Mouse (Mus musculus) liver, adult 2 months (tissue): ENCODE data around the gene Gpatch2. TPM values are rescaled to one million over a fixed set of nuclear protein-coding genes. Genes with fewer than 3 reads are reported as not detected.

ENCODE experiments used
- DNase-seq: peaks from one replicate; pipeline ENCODE4 v3.0.0-alpha.2; 2011; ENCODE audit warnings: low read depth, low spot score; ENCODE audit errors: extremely low read depth
- H3K27ac ChIP-seq: fragments of 200-500 bp; replicated peaks from 2 replicates; pipeline ENCODE4 v1.5.1; 2012; ENCODE audit warnings: low read depth, mild to moderate bottlenecking, control low read depth, inconsistent platforms, low read length; ENCODE audit not compliant: insufficient read depth
- H3K27me3 ChIP-seq: fragments of 200-500 bp; 2 replicates; pipeline ENCODE4 v1.6.1; 2012; ENCODE audit warnings: mild to moderate bottlenecking, moderate library complexity, low read length, inconsistent platforms; ENCODE audit not compliant: control insufficient read depth, insufficient read depth
- H3K36me3 ChIP-seq: fragments of 200-500 bp; 2 replicates; pipeline ENCODE4 v1.6.1; 2012; ENCODE audit warnings: low read length, inconsistent platforms; ENCODE audit not compliant: control insufficient read depth, insufficient read depth
- H3K4me1 ChIP-seq: fragments of 200-500 bp; 2 replicates; pipeline ENCODE4 v1.6.1; 2011; ENCODE audit warnings: low read length; ENCODE audit not compliant: control insufficient read depth, insufficient read depth
- H3K4me3 ChIP-seq: fragments of 200-500 bp; 2 replicates; pipeline ENCODE4 v1.5.1; 2011; ENCODE audit warnings: low read depth, mild to moderate bottlenecking, control low read depth, low read length, moderate library complexity; ENCODE audit not compliant: insufficient read depth
- H3K79me2 ChIP-seq: fragments of 200-500 bp; 2 replicates; pipeline ENCODE4 v1.6.1; 2012; ENCODE audit warnings: inconsistent platforms, mild to moderate bottlenecking, low read length, moderate library complexity; ENCODE audit not compliant: control insufficient read depth, insufficient read depth
- H3K9ac ChIP-seq: fragments of 200-500 bp; 2 replicates; pipeline ENCODE4 v1.6.1; 2012; ENCODE audit warnings: low read depth, mild to moderate bottlenecking, control low read depth, inconsistent platforms, low read length
- CTCF ChIP-seq: fragments of 200-500 bp; IDR thresholded peaks from 2 replicates; pipeline ENCODE4 v1.5.1; 2011; ENCODE audit warnings: low read depth, low read length, control low read depth
- POLR2A ChIP-seq: fragments of 200-500 bp; IDR thresholded peaks from 2 replicates; pipeline ENCODE4 v1.6.1; 2011; ENCODE audit warnings: low read length, control low read depth; ENCODE audit not compliant: insufficient read depth; ENCODE audit errors: extremely low read depth
- WGBS: fragments of 180-500 bp; shearing (Covaris S2); methylation state at CpG from one replicate; pipeline ENCODE4 v1.1.7; 2018; 5-methylcytosine and 5-hydroxymethylcytosine counted together
- polyA plus RNA-seq: library from polyadenylated mRNA; depleted of rRNA; stranded (reverse); fragments of >200 nt; gene quantifications from 2 replicates; pipeline ENCODE4 v1.2.3, GENCODE M21; 2012
- total RNA-seq: library from RNA; depleted of rRNA; stranded (reverse); fragments of >200 nt; gene quantifications from 2 replicates; pipeline ENCODE4 v1.2.3, GENCODE M21; 2014

Gpatch2 gene
- total and polyA plus RNA-seq, 2 experiments: 7.1 to 15.9 TPM

DNA sequence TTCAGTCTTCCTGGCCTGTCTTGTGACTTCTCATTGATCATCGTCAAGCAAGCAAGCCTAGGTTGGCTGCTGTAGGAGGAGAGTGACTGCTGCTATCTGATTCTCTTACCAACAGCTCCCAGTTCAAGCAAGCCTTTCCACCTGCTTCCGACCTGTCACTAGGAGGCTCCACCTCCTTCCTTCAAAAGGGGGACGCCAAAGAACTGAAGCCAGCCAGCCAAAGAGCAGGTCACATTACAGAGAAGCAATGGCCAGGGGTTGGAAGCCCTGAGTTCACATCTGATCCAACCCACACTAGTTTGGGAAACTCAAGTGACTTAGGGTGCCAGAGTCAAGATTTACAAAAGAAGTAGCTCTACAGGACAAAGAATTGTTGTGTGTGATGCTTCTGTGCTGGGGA is 144.9 kb downstream of the Gpatch2 start:
- WGBS: 49% methylated on average over 3 of the region's 3 CpGs
- Histone ChIP-seq H3K27ac (no peak overlapping the region), H3K9ac (no peak overlapping the region), H3K79me2 (no peaks in the 10 kb centered on the region), H3K4me3 (no peak overlapping the region), H3K36me3 (no peaks in the 10 kb centered on the region), H3K4me1 (no peaks in the 10 kb centered on the region), H3K27me3 (no peaks in the 10 kb centered on the region)
- DNase-seq: no peak
- no peak for TF ChIP-seq CTCF
- no peak for TF ChIP-seq POLR2A

DNA sequence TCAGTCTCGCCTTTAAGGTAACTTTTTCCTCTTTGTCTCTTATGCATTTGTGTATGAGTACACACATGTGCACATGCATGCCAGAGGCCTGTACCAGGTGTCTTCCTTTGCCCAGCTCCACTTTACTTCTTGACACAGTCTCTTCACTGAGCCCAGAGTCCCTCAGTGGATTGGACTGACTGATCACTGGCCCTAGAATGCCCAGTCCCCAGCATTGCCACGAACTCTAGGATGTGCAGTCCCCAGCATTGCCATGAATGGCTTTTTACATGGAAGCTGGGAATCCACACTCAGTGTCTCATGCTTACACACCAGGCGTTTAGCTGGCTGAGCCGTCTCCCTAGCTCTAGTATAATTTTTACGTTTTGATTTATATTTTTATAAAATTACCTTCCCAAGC is 147.2 kb downstream of the Gpatch2 start:
- DNase-seq: no peak
- H3K79me2 ChIP-seq: no peaks in the 10 kb centered on the region
- no peaks in the 10 kb centered on the region for H3K4me1 ChIP-seq
- H3K9ac ChIP-seq: no peak overlapping the region
- no peaks in the 10 kb centered on the region for H3K27me3 ChIP-seq
- H3K36me3 ChIP-seq: no peaks in the 10 kb centered on the region
- 88% methylated on average over 5 of the region's 5 CpGs for WGBS
- H3K27ac ChIP-seq: no peak overlapping the region
- TF ChIP-seq CTCF (no peak), POLR2A (no peak)
- H3K4me3 ChIP-seq: no peak overlapping the region

DNA sequence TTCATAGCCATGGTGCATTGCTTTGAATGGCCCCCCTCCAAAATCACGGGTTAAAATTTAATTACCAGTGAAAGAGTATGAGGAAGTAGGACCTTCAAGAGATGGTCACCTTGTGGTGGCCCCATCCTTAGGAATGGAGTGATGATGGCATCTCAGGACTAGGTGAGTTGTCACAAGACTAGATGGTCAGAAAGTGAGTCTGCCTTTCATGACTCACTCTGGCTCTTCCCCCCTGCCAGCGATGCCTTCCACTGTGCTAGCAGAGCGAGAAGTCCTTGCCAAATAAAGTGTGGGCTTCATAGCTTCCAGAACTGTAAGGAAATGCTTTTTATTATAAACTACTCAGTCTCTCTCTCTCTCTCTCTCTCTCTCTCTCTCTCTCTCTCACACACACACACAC is 150.1 kb downstream of the Gpatch2 start:
- DNase-seq: no peak
- Histone ChIP-seq H3K4me1 (no peaks in the 10 kb centered on the region), H3K79me2 (no peaks in the 10 kb centered on the region), H3K27me3 (no peaks in the 10 kb centered on the region), H3K4me3 (no peak overlapping the region), H3K27ac (no peak overlapping the region), H3K36me3 (no peaks in the 10 kb centered on the region), H3K9ac (no peak overlapping the region)
- TF ChIP-seq POLR2A (no peak), CTCF (no peak)
- WGBS: 91% methylated on average over 3 of the region's 3 CpGs

DNA sequence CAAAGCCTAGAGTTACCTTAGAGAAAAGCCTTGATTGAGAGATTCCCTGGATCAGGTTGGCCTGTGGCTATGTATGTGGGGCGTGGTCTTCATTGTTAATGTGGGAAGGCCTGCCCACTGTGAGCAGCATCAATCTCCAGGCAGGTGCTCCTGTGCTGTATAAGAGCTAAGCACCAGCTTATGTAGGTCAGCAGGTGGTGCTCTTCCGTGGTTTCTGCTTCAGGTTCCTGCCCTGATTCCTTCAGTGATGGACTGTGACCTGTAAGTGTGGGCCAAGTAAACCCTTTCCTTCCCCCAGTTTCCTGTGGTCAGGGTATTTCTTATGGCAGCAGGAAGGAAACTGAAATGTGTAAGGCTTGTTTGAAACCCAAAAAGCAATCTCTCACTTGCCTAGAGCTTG is 151.5 kb downstream of the Gpatch2 start:
- no peaks in the 10 kb centered on the region for H3K4me1 ChIP-seq
- TF ChIP-seq CTCF (no peak), POLR2A (no peak)
- H3K27ac ChIP-seq: no peak overlapping the region
- H3K79me2 ChIP-seq: no peaks in the 10 kb centered on the region
- WGBS: 59% methylated on average over 2 of the region's 2 CpGs
- H3K9ac ChIP-seq: no peak overlapping the region
- no peak for DNase-seq
- H3K36me3 ChIP-seq: no peaks in the 10 kb centered on the region
- no peaks in the 10 kb centered on the region for H3K27me3 ChIP-seq
- no peak overlapping the region for H3K4me3 ChIP-seq

DNA sequence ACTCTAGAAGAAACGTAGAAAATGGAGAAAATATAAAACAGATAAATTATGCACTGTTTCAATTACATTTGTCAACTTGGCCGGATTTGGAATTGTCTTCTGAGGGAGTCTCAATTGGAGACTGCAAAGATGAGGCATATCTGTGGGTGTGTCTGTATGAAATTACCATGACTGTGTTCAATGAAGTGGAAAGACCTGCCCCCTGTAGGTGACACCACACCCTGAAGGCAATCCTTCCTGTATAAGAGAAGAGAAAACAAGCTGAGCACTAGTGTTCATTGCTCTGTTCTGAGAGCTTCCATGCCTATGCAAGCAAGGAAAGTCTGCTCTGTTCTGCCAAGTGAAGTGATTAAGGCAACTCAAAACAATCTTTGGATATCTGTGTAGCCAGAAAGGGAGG is 153.7 kb downstream of the Gpatch2 start:
- no peak overlapping the region for H3K27ac ChIP-seq
- H3K36me3 ChIP-seq: no peaks in the 10 kb centered on the region
- no peaks in the 10 kb centered on the region for H3K4me1 ChIP-seq
- no peak for TF ChIP-seq CTCF
- no peak for TF ChIP-seq POLR2A
- no peaks in the 10 kb centered on the region for H3K27me3 ChIP-seq
- WGBS: 88% methylated on average over 2 of the region's 2 CpGs
- H3K9ac ChIP-seq: no peak overlapping the region
- H3K4me3 ChIP-seq: no peak overlapping the region
- no peak for DNase-seq
- no peaks in the 10 kb centered on the region for H3K79me2 ChIP-seq

DNA sequence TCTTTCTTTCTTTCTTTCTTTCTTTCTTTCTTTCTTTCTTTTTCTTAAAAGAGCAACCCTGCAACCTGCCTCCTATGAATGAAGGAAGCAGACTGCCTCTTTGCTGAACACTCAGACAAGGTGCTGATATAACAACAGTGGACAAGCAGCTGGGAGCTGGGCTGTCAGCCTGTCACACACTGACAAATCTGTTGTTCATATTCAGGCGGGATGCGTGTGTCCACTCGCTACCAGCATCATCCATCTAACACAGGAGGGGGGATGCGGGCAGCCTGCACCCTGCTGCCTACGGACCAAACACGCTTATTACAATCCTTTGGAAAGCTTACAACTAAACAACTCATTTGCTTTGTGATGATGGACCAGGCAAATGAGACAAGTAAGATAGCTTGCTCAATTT is 158.2 kb downstream of the Gpatch2 start:
- Histone ChIP-seq H3K79me2 (no peaks in the 10 kb centered on the region), H3K9ac (no peak overlapping the region), H3K4me3 (no peak overlapping the region), H3K36me3 (no peaks in the 10 kb centered on the region), H3K4me1 (no peaks in the 10 kb centered on the region), H3K27me3 (no peaks in the 10 kb centered on the region), H3K27ac (no peak overlapping the region)
- TF ChIP-seq CTCF (no peak), POLR2A (no peak)
- DNase-seq: no peak
- 91% methylated on average over 6 of the region's 6 CpGs for WGBS
